Mouse (Mus musculus): ENCODE measurements around the gene Gnb1l.

DNA sequence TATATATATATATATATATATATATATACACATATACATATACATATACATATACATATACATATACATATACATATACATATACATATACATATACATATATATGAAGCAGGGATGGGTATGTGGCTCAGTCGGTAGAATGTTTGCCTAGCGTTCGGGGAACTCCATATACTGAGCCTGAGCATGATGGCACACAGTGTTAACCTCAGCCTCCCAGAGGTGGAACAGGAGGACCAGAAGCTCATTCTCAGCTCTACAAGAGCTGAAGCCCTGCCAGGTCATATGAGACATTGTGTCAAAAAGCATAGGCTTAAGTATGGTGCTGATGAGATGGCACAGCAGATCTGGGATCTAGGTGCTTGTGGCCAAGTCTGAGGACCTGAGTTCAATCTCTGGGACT lies 8.2 kb upstream of the Gnb1l start:
- TF ChIP-seq HCFC1 (IDR thresholded peaks at IDR 0.05; ENCODE audit: borderline replicate concordance, insufficient read depth, low read length) = no peak
- TF ChIP-seq CHD2 (IDR thresholded peaks at IDR 0.05; ENCODE audit: low read depth, low read length) = no peak
- no peak for TF ChIP-seq ZC3H11A (IDR thresholded peaks at IDR 0.05; ENCODE audit: borderline replicate concordance, low read depth, low read length)
- TF ChIP-seq ZNF384 (IDR thresholded peaks at IDR 0.05; ENCODE audit: low read depth, low read length) = no peak
- TF ChIP-seq MAFK (IDR thresholded peaks at IDR 0.05; ENCODE audit: insufficient read depth, low read depth, low read length) = no peak
